Comparison of ENCODE assay signal across 8 mouse cellular contexts in genomic region chr19:6235084-6236052, GRCm38 (mm10). TPM values are rescaled to one million over a fixed set of nuclear protein-coding genes. Genes with fewer than 3 reads are reported as not detected.
DNase-seq lines count a peak whose midpoint lies in the region; ATAC-seq and TF ChIP-seq lines count a peak whose summit lies in the region.

Ppp2r5b (minus strand) TSS chr19:6235872.

- H3K4me3 ChIP-seq in embryonic facial prominence, embryonic 14.5 days (ENCODE audit: low read depth, low read length), result peak within 1 kb of the TSS; percentile 73
- peak within 1 kb of the TSS; percentile 83 for H3K4me3 ChIP-seq in limb, embryonic 14.5 days (replicated peaks; ENCODE audit: low read length)
- H3K4me3 ChIP-seq in midbrain, postnatal 0 days (ENCODE audit: low read depth, low read length), result peak within 1 kb of the TSS; percentile 92

- DNase-seq in 3T3-L1 (ENCODE audit: low read depth, low spot score), result peak; percentile 93
- peak; percentile 79 to 96 for DNase-seq in adrenal gland, postnatal 4 days (ENCODE audit: low spot score in 2 of 2)
- peak; percentile 97 for DNase-seq in embryonic facial prominence, embryonic 14.5 days (ENCODE audit: low spot score)
- peak; percentile 95 for DNase-seq in heart, adult 8-10 months (ENCODE audit: low spot score)
- peak; percentile 97 for DNase-seq in kidney, adult 9 months
- DNase-seq in limb, embryonic 14.5 days (ENCODE audit: low spot score), result peak; percentile 94
- DNase-seq in midbrain, postnatal 0 days (ENCODE audit: low spot score), result peak; percentile 95
- peak; percentile 96 to 97 for DNase-seq in spleen, postnatal 14 days (ENCODE audit: low spot score in 2 of 2)

- H3K36me3 ChIP-seq in embryonic facial prominence, embryonic 14.5 days (ENCODE audit: control insufficient read depth, insufficient read depth, low read length), result peaks cover 34% of the 10 kb centered on the region
- peaks cover 31% of the 10 kb centered on the region for H3K36me3 ChIP-seq in limb, embryonic 14.5 days (ENCODE audit: control insufficient read depth, insufficient read depth, low read length)
- peaks cover 31% of the 10 kb centered on the region for H3K36me3 ChIP-seq in midbrain, postnatal 0 days (ENCODE audit: insufficient read depth, low read length)

- TF ChIP-seq POLR2A in limb, embryonic 14.5 days (IDR thresholded peaks at IDR 0.05; ENCODE audit: borderline replicate concordance, extremely low read depth, insufficient read depth, insufficient read length), result no peak

- peak within 1 kb of the TSS; percentile 78 for H3K9ac ChIP-seq in embryonic facial prominence, embryonic 14.5 days (ENCODE audit: low read depth, low read length)
- peak within 1 kb of the TSS; percentile 72 for H3K9ac ChIP-seq in limb, embryonic 14.5 days (ENCODE audit: low read depth, low read length, severe bottlenecking)
- H3K9ac ChIP-seq in midbrain, postnatal 0 days (replicated peaks; ENCODE audit: low read length, poor library complexity, severe bottlenecking), result peak within 1 kb of the TSS; percentile 94

- H3K27me3 ChIP-seq in embryonic facial prominence, embryonic 14.5 days (replicated peaks; ENCODE audit: control insufficient read depth, insufficient read depth, low read length), result no peaks in the 10 kb centered on the region
- no peaks in the 10 kb centered on the region for H3K27me3 ChIP-seq in limb, embryonic 14.5 days (ENCODE audit: control insufficient read depth, insufficient read depth, low read length)
- no peaks in the 10 kb centered on the region for H3K27me3 ChIP-seq in midbrain, postnatal 0 days (ENCODE audit: insufficient read depth, low read length)

- TF ChIP-seq CTCF in midbrain, postnatal 0 days (IDR thresholded peaks at IDR 0.05), result peak; percentile 65

- H3K4me2 ChIP-seq in embryonic facial prominence, embryonic 14.5 days (ENCODE audit: low read depth, low read length), result peak within 1 kb of the TSS; percentile 79
- peak within 1 kb of the TSS; percentile 91 for H3K4me2 ChIP-seq in limb, embryonic 14.5 days (replicated peaks; ENCODE audit: low read depth, low read length, severe bottlenecking)
- peak within 1 kb of the TSS; percentile 89 for H3K4me2 ChIP-seq in midbrain, postnatal 0 days (ENCODE audit: low read depth, low read length, poor library complexity, severe bottlenecking)

- H3K4me1 ChIP-seq in embryonic facial prominence, embryonic 14.5 days (ENCODE audit: control insufficient read depth, insufficient read depth, low read length), result peaks cover 7% of the 10 kb centered on the region
- peaks cover 9% of the 10 kb centered on the region for H3K4me1 ChIP-seq in limb, embryonic 14.5 days (ENCODE audit: control insufficient read depth, insufficient read depth, low read length)
- H3K4me1 ChIP-seq in midbrain, postnatal 0 days (ENCODE audit: insufficient read depth, low read length), result peaks cover 11% of the 10 kb centered on the region

- no peaks in the 10 kb centered on the region for H3K9me3 ChIP-seq in embryonic facial prominence, embryonic 14.5 days (ENCODE audit: control insufficient read depth, low read length)
- H3K9me3 ChIP-seq in limb, embryonic 14.5 days (ENCODE audit: control insufficient read depth, low read length), result no peaks in the 10 kb centered on the region
- no peaks in the 10 kb centered on the region for H3K9me3 ChIP-seq in midbrain, postnatal 0 days (ENCODE audit: low read length)

- peak within 1 kb of the TSS; percentile 94 for H3K27ac ChIP-seq in embryonic facial prominence, embryonic 14.5 days (replicated peaks; ENCODE audit: low read depth, low read length)
- peak within 1 kb of the TSS; percentile 93 for H3K27ac ChIP-seq in limb, embryonic 14.5 days (replicated peaks; ENCODE audit: low read depth, low read length)
- peak within 1 kb of the TSS; percentile 89 for H3K27ac ChIP-seq in midbrain, postnatal 0 days (ENCODE audit: low read depth, low read length)

- WGBS in embryonic facial prominence, embryonic 14.5 days, result 2% methylated on average over 44 of the region's 48 CpGs
- WGBS in limb, embryonic 14.5 days, result 3% methylated on average over 46 of the region's 48 CpGs
- 2% methylated on average over 48 of the region's 48 CpGs for WGBS in midbrain, postnatal 0 days

- peak; percentile 97 for ATAC-seq in embryonic facial prominence, embryonic 14.5 days (ENCODE audit: low read depth)
- peak; percentile 94 for ATAC-seq in limb, embryonic 14.5 days (ENCODE audit: low FRiP score, low read depth)
- ATAC-seq in midbrain, postnatal 0 days (ENCODE audit: low FRiP score), result peak; percentile 93

RNA-seq across cellular contexts. Expression of gene Ppp2r5b, which starts in this region (rescaled TPM):
- 10 to 100 TPM; 68.4 to 71.2 TPM for total RNA-seq in adrenal gland, postnatal 4 days (2021)
- polyA plus RNA-seq in embryonic facial prominence, embryonic 14.5 days (2014; fragmentation: Nextera tagmentation; extraction: Ambion mirVana), result 35.1 and 36.5 TPM in 2 replicates
- total RNA-seq in heart, adult 8-10 months (2022), result 10 to 100 TPM; 32.9 to 35.9 (median 34.4) TPM
- polyA plus RNA-seq in limb, embryonic 14.5 days (2012; rRNA removed), result 45.0 and 48.1 TPM in 2 replicates
- polyA plus RNA-seq in limb, embryonic 14.5 days (2014; fragmentation: Nextera tagmentation; extraction: Ambion mirVana), result 27.5 and 27.8 TPM in 2 replicates
- 248 and 256 TPM in 2 replicates for total RNA-seq in midbrain, postnatal 0 days (2014; rRNA removed)
- 177 and 189 TPM in 2 replicates for polyA plus RNA-seq in midbrain, postnatal 0 days (2015; fragmentation: Nextera tagmentation; extraction: Ambion mirVana)

Comparison
In these comparisons a context has a peak if more than half of its experiments do, and no peak if none do; other contexts are left out.
1. Peak in every context shown above with its lines: DNase-seq, ATAC-seq, H3K4me3 ChIP-seq and H3K27ac ChIP-seq.